Mouse (Mus musculus): ENCODE results near the gene Pcsk5.

Gene Pcsk5

DNA sequence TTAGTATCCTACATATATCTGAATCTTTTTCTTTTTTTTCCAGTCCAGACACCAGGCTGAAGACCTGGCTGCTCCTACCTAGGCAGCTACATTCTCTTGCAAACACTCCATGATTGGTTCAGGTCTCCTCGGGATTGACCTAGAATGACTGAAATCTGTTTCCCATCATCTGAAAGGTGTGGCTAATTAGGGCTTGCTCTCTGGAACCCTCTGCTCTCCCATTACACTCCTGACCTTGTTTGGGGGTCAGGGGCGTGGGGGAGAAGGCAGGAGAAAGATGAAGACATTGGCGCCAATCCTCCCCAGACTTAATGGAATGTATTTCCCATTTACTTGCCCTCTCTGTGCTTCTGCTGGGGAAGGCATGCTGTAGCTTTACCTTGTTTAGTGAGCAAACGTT, 366.2 kb downstream of the Pcsk5 start:
- no peak for DNase-seq

DNA sequence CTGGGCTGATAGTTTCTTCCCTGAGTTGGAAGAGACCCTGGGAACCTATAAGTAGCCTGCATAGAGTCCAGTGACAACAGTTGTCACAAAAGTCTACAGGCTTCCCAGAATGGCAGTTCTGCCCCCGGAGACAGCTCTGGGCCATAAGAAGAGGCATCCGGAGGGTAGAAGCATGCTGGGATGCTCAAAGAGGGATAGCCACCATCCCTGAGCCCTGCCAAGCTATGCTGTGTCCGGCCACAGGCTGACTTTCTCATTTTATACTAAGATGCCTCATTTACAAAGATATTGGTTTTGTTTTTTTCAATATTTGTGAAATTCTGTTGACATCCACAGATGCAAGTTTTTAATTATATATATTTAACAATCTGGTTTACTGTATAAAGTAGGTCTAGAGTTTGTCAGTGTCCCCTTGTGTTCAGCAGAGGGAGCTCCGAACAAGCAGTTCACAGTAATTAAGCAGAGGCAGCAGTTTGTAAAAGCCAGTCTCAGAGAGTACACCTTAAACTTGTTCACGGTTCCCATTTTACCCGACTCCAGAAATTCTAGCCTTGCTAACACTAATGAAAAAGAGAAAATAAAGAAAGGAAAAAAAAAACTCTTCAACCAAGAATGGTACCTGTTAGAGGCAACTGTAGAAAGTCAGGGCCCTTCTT, 369.7 kb downstream of the Pcsk5 start:
- DNase-seq: peak; percentile 55

DNA sequence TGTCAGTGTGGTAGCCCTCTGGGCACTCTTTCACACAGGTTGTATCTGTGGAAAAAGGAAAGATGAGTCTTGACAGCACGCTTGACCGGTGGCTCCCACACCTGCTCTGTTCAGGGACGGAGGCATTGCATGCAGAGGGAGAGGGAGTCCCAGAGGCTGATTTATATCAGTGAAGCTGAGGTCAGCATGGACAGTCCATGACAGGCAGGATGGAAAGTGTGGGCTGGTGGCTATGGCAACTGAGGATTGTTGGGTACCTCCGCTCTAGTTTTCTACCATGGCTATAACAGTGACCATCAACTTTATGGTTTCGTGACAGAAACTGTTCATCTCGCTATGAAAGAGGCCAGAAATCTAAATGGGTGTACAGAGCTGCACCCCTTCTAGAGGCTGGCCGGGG, 385.4 kb downstream of the Pcsk5 start:
- DNase-seq: no peak

DNA sequence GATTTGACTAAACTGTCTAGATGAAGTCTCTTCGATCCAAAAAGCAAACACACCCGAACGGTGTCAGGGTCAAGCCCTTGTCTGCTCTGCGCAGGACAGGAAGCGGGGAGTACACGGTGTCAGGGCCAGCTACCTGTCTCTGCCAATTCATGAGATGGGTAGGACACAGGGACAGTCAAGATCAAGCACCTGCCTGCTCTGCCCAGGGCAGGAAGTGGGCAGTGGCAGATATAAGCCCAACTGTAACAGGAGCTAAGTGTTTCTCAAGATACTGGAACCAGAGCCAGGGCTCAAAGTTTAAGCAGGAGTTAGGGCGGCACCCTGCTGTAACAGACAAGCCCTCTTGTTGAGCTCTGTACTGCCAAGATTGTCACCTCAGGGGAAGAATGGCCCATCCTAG, 393.9 kb downstream of the Pcsk5 start:
- DNase-seq: no peak

DNA sequence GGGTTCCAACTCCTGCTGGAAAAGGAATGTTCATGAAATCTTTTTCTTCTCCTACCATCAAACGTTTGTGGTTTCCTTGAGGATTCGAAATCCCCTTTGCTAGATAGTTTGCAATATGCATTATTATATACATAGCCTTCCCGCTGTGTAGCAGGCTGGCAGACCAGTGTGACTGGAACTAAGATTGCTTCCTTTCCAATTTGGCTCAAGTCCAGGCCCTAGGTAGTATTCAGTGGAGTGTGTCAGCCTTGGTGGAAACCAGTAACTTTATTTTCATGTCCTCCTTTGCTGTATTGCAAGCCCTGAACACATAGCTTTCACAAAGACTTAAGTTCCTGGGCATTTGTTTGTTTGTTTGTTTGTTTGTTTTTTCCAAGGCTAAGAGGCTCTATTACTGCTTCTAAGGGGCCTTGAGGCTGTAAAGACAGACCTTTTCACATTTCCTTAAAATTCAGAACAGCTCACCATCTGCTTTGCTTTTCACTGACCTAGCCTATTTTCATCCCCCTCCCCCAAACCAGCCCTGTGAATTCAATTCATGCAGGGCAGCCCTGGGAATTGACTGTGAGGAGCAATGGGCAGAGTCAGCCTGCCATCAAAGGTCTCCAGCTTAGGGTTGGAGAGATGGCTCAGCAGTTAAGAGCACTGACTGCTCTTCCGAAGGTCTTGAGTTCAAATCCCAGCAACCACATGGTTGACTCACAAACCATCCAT, 397.8 kb downstream of the Pcsk5 start:
- DNase-seq: no peak

DNA sequence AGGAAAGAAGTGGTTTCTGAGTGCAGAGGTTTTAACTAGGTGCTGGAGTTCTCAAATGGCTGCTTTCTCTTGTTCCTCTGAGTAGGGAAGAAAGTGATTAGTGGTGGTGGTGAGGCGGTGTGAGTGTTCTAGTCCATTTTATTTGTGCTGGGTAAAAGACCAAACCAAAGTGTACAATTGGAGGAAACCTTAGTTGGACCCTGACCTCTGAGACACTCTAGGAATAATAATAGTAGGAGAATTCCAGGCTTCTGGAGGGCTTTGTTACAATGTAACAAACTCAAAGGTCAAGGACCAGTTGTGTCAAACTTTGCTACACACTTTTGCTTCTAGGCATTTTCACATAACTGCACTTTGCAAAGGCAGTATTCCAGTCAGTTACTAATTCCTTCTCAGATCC, 400.8 kb downstream of the Pcsk5 start:
- no peak for DNase-seq

DNA sequence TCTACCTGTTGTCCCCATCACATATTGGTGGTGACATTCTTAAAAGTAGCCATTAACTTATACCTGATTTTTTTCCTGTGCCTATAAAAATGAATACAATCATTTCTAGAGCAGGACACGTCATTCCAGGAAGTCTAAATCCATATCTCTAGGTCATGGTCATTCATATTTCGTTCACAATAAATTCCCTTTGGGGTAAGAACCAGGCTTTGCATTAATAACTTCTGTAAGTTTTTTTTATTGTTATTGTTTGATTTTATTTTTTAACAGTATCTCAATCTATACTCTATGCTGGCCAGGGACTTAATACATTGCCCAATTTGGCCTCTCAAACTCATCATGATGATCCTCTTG, 408.9 kb downstream of the Pcsk5 start:
- DNase-seq: no peak

DNA sequence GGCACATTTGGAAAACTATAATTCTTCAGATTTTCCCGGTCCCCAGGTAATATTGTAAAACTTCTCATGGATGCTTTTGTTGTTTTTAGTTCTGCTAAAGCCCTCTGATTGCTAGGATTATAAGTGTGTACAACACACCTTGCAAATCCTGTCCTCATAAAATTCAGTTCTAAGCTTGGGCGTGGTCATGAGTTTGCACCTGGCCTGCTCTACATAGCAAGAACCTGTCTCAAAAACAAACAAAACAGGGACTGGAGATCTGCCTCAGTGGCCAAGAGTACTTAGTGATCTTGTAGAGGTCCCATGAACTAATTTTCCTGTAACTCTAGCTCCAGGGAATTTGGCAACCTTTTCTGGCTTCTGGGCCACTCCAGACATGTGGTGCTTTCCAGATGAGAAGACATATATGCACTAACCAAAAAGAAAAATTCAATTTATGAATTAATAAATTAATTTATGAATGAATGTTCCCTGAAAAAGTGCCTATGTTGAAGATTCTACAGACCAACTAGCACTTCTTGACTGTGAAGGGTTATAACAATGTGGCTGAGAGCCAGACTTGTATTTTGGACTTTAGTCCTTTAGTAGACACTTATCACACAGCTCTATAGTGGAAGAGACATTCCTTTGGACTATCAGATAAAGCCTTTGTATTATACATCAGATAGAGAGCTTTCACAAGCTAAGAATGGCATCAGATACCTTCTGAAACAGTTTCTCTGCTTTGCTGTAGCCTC, 409.4 kb downstream of the Pcsk5 start:
- DNase-seq: peak; percentile 5

DNA sequence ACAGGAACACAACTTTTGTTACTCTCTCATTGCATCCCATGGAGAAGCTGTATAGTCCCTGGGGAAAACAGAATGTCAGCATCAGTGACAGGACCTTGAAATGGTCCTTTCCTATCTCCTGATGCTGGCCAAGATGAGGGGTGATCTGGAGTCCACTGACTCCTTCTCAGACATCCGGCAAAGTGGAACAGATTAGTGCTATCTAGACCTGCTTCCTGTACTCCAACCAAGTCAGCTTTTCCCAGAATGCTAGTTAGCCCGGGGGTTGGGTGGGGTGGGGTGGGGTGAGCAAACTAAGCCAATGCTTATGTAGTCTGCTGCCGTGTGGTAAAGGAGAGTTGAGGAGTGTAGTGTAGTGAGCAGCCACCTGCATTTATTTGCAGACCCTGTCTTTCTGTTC, 414.1 kb downstream of the Pcsk5 start:
- DNase-seq: no peak

DNA sequence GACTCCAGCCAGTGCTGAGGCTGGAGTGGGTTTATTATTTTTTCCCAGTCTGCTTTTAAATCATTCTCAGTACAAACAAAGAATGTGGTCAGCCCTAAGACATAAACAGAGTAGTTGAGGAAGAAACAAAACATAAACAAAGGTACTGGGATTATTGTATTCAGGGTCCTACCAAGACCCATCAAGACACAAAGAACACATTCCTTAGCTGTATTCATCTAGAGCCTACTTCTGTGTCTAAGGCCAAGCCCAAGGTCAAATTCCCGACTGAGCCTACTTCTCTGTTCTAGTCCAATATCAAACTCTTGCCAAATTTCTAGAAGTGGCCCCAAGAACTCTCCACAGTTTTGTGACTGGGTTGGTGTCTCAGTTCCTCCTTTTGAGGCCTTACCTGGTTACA, 419.6 kb downstream of the Pcsk5 start:
- no peak for DNase-seq

DNA sequence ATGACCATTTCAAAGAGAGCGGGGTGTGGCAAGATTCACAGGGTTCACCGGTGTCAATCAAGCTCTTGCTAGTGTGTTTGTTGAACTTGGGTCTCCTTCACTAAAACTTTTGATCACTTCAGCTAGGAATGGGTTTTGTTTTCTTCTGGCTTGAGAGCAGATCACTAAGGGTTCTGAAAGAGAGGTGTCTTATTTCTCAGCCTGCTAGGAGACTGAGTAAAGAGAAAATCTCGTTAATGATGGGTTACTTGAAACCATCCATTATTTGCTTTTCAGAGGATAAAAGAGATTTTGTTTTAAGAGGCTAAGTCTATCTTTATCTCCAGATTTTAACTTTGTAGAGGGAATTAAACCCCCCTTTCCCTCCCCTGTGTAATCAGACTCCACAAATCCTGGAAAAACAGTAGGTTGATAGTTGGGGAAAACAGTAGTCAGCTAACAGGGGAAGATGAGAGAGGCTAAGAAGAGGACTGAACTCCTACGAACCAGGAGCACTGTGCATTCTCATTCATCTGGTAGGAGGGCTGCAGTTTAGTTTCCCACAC, 424.4 kb downstream of the Pcsk5 start:
- no peak for DNase-seq

DNA sequence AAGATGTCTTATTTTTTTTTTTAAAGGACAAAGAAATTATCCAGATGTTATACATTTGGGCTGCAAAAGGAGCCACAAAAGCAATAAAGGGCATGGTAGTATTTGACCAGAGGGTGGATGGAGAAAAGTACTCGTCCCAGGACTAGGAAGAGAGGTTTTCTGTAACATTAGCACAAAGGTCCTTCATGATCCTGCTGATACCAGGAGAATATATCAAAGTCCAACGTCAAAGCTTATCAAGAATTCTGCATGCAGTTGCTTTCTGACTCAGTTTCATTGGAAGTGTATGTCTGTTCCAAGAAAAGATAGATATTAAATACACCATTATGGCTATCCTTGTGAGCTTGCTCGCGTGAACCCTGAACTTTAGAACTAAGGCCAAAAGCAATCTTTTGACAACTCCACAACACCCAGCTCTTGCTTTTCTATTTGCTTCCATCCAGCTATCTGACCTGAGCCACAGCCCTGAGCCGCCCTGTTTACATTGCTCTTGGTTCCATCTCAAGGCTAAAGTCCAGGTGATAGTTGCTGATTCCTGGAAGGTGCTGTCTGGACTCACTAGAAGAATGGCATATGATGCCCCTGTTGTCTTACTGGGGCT, 426.9 kb downstream of the Pcsk5 start:
- no peak for DNase-seq

DNA sequence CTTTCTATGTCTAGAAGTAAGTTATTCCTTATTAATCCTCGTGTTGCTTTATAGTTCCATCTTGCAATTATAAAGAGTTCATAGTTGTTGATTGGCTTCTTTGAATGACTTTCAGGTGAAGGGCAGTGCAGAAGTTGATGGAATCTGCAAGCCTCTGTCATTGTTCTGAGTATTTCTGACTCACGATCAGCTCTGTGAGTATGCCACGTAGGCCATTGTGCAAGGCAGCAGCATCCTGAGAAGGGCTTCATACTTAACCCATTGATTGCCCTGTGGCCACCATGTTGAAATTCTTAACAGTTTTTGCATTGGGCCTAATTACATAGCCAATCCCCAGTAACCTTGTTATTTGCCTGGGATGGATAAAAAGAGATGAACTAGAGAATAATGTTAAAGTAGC, 428.1 kb downstream of the Pcsk5 start:
- no peak for DNase-seq

DNA sequence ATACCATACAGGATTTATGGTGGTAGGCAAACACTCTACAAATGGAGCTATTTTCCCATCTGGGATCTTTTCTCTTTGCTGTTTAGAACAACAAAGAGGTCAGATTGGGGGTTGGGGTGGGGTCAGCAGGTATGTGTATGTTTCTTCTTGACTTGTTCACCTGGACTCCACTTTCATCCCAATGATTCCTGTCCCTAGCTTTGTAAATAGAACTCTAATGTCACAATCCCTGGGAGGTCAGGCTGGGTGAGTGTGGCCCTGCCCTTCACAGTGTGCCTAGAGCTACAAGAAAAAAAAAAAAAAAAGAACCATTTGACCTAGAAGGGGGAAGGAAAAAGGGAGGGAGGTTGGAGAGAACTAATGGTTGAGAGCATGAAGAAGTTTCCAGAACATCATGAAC, 428.8 kb downstream of the Pcsk5 start:
- no peak for DNase-seq

DNA sequence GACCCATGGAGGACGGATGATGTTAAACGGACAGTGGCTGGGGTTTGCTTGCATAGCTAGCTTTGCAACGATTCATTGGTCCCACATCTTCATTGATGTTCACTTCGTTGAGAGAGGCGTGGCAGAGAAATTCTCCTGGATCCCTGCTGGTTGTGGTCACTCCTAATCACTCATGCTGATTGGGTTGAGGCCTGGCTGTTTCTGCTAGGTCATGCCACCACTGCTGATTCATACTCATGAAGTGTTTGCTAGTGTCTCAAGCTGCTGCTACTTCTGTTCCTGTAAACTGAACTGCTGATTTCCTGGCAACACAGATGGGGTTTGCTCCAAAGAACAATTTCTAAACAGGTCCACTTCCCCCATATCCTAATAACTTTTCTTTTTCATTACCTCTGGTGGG, 430.6 kb downstream of the Pcsk5 start:
- DNase-seq: no peak

DNA sequence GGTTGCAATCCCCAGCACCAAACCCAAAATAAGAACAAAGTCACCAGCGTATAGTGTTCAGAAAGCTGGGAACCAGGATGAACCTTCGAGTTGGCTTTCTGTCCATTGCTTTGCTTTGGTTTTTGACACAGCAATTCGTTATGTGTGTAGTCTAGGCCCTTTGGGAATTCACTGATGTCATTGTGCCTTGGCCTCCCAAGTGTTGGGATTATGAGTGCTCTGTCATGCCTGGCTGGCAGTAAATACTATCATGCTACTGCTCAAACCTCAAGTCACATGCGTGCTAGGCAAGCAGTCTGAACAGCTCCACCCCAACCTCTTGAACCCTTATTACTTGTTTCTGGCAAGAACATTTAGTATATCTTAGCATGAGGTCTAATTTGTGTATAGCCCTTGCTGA, 434.3 kb downstream of the Pcsk5 start:
- no peak for DNase-seq

DNA sequence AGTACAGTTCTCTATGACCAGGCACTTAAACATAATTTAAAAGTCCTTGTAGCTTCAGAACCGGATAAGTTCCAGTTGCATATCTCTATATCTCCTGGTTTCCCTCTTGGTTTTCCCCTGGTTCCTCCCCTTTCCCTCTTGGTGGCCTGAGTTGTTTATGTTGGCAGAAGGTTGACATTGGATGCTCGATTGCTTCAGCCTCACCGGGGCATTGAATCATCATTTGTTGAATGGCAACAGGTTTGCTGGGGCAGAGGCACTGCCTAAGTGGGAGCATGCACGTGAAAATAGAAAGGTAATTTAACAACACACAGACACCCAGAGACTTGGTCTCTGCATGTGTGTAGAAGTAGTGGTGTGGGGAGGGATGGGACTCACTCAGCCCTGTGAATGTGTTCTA, 436.9 kb downstream of the Pcsk5 start:
- DNase-seq: peak; percentile 40

DNA sequence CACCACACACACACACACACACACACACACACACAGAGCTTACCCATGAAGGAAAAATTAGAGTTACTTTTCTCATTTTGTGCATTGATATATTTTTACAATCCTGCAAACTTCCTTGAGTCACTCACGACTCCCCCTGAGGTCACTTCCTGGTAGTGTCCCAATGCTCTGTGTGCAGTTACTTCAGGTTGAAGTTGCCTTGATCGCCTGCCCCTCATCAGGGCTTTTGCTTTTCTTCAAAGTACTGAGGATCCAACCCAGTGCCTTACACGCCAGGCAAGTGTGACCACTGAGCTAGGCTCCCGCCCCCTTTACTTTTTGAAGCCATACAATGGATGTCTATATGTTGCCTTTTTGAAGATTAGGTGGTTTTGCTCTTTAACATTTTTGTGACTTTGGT, 437.5 kb downstream of the Pcsk5 start:
- DNase-seq: no peak

DNA sequence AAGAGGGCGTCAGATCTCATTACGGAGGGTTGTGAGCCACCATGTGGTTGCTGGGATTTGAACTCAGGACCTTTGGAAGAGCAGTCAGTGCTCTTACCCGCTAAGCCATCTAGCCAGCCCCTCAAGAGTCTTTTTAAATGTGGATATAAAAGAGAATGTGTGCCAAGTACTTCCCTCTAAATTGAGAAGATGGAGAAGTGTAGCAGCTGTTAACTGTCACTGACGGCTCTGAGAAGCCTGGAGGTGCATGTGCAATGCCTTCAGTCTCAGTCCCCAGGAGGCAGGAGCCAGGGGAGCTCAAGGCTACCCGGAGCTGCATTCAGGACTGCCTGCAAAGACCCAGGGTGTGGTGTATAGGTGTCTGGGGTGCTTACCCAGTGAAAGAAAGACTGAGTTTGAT, 439.5 kb downstream of the Pcsk5 start:
- peak; percentile 53 for DNase-seq

DNA sequence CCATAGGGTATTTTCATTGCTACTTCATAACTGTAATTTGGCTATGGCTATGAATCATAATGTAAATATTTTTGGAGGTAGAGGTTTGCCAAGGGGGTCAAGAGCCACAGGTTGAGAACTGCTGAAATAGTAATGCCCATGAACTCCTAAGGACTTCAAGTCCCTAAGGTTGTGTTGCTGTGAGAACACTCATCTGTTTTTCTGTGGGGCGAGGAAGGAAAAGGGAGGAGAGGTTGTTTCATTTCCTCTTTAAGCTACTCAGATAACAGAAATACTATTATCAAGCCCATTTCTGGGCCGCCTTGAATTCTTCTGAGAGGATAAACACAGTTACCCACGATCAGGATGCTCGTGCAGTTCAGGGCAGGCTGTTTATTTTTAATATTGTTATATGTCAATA, 440.6 kb downstream of the Pcsk5 start:
- peak; percentile 54 for DNase-seq

DNA sequence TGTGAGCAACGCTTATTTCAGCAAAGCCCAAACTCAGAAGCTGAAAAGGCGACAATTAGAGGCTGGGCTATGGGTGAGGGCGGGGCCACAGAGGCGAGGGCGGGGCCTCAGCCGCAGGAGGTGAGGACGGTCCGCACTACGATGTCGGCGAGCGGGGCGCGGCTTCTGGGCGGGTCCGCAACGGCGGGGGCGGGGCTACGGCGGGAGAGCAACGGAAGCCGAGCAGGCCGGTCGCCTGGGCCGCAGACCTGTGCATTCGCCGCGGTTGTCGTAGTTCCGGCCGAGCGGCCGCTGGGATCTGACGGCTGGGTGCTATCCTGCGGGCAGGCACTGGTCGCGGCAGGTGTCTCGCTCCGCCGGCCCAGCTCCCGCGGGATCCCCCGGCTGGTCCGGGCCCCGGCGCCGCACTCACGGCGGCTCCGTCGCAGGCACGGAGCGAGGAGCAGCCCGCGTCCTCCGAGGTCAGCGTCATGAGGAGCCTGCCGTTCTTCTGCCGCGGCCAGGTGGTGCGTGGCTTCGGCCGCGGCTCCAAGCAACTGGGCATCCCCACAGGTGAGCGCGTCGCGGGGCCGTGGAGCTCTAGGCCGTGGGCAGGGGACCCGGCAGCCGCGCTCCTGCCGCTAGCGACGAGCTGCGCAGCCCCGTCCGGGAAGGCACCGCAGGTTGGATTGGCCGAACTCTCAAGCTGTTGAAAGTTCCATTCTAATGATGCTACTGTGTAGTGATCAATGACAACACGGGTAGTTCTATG, 443.4 kb downstream of the Pcsk5 start, which contains the start of gene Rfk:
Rfk (plus strand) TSS at position 203 of the 751 bp plus-strand sequence.
- peak; percentile 95 for DNase-seq

DNA sequence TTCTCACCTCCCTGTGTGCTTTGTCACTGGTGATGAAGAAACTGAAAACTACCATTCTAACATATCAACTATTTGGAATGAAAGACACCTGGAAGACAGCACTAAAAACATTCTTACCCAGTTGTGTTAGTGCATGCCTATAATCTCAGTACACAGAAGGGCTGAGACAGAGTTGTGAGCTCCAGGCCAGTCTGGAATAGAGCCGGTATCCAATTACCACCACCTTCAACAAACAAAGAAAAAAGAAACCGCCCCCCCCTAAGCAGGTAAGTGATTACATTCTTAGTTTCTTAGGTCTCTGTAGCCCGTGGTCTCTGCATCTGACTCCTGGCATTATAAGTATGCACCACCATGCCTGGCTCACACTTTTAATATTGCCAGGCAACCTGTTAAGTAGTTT, 444.6 kb downstream of the Pcsk5 start:
- DNase-seq: no peak

DNA sequence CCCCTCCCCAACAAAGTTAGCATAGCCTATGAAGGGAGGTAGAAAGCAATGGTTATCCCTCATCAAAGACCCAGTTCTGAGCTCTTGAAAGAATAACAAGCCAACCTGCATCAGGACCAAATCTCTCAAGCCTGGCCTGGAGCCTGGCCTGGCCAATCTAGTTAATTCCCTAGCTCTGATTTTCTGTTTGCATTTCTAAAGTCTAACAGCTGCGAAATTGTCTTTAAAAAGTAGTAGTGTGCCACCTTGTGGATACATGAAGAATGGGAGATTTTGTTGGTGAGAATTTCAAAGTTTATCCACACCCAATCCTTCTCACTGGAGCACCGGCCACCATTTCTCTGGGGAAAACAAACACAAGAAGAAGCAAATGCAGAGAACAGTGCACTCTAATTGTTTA, 449.0 kb downstream of the Pcsk5 start:
- peak; percentile 42 for DNase-seq
